Mouse (Mus musculus) layer of hippocampus, postnatal 14 days (tissue): ENCODE results near the gene Gm7849. TPM values are rescaled to one million over a fixed set of nuclear protein-coding genes. Genes with fewer than 3 reads are reported as not detected.
"Not testable (repeated sequence)": the region's sequence is repeated elsewhere in the genome, so short reads cannot be mapped to it uniquely, and the experiment has no call there.

Experiments
- DNase-seq, 2 experiments: peaks; one replicate each; pipeline ENCODE4 v3.0.0; 2021 to 2022; ENCODE audit warnings: low spot score in 2 of 2, mixed read lengths in 1 of 2
- long read RNA-seq, 2 experiments: library from polyadenylated mRNA; stranded (forward); transcript quantifications; one replicate each; pipeline ENCODE4 v2.0.0; 2021
- total RNA-seq, 2 experiments: library from RNA; stranded (reverse); gene quantifications; 2 replicates each; pipeline ENCODE4 v1.2.3; 2021

The Gm7849 gene
- total RNA-seq: not detected
- long read RNA-seq, experiment 1: 0 reads
- long read RNA-seq, experiment 2: 0 reads

DNA sequence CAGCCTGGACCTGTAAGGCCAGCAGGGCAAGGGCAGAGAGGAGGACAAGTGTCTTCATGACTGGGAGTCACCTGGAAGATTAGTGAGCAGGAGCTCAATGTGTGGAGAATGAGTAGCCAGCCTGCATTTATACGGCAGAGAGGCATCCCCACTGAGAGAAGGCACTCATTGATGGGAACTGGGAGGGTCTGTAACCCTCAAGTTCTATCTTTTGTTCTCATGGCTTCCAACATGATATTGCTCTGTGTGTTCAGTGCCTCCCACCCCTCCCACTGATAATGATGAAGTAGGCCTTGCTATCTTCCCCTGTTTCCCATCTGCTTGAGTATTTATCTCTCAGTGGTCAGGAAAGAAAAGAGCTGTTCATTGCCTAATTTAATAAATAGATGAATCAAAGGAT lies at the start of gene Gm7849:
TSS of gene Gm7849 (minus strand) at position 101 of the 400 bp plus-strand sequence.
- DNase-seq: not testable (repeated sequence)

DNA sequence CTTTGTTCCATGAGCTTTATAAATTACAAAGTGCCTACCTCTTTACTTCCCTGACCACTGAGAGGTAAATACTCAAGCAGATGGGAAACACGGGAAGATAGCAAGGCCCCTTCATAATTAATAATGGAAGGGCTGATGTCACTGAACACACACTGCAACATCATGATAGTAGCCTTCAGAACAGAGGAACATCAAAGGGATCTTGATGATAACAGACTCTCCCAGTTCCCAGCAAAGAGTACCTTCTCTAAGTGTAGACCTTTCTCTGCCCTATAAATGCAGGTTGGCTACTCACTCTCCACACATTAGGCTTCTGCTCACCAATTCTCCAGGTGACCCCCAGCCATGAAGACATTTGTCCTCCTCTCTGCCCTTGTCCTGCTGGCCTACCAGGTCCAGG lies 29.2 kb downstream of the Gm7849 start, which contains the start of gene Defa36:
TSS of gene Defa36 (plus strand) at position 301 of the 400 bp plus-strand sequence.
- DNase-seq: not testable (repeated sequence)

Other genes with a start within 250 kb of the Gm7849 start
- gene Gm15292, start 206.8 kb downstream of the Gm7849 start, total RNA-seq: not detected
- not detected for gene Defa27, start 141.0 kb downstream of the Gm7849 start, total RNA-seq
- gene Defa29, start 129.5 kb downstream of the Gm7849 start, total RNA-seq: not detected
- gene Defa2, start 78.0 kb downstream of the Gm7849 start, total RNA-seq: not detected
- gene Defa33, start 64.7 kb downstream of the Gm7849 start, total RNA-seq: not detected
- not detected for gene Defa36, start 29.1 kb downstream of the Gm7849 start, total RNA-seq
- not detected for gene Defa20, start 52.7 kb upstream of the Gm7849 start, total RNA-seq
- not detected for gene Defa32, start 72.5 kb upstream of the Gm7849 start, total RNA-seq
- gene Defa37, start 108.8 kb upstream of the Gm7849 start, total RNA-seq: not detected
- gene Defa28, start 126.4 kb upstream of the Gm7849 start, total RNA-seq: not detected
- gene Gm7861, start 137.9 kb upstream of the Gm7849 start, total RNA-seq: not detected
- gene Defa26, start 161.6 kb upstream of the Gm7849 start, total RNA-seq: not detected
- gene Defa17, start 199.2 kb upstream of the Gm7849 start, total RNA-seq: not detected
- not detected for gene Defa34, start 209.2 kb upstream of the Gm7849 start, total RNA-seq
- not detected for gene AY761184, start 247.1 kb upstream of the Gm7849 start, total RNA-seq